In the genomic region with DNA sequence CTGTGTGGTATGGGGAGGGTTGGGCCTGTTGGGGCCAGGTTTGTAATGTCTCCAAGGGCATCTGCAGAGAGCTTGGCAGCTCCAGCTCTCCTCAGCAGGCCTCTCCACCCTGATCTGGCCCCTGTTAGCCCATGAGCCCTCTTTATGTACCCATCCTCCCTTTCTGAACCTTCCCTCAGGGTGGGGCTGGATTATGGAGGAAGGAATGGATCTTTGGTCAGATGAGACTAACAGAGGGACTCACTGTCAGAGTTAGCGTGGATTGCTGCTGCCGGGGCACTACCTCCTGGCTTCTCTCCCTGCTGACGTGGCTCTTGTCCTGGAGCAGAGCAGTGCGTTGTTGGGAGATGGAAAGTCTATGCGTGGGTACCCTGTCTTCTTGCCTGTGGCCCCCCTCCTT, we compare ENCODE assay signal across 37 mouse cellular contexts. TPM values are rescaled to one million over a fixed set of nuclear protein-coding genes. Genes with fewer than 3 reads are reported as not detected.
A peak's percentile ranks its signal among the peaks of the same experiment; 100 is the strongest.
DNase-seq lines count a peak whose midpoint lies in the region; ATAC-seq and TF ChIP-seq lines count a peak whose summit lies in the region.
"Had no signal": no experiment of that assay in that cellular context is flagged by ENCODE, and none has a peak within 500 bp of the region (broad histone marks: within the 10 kb centered on the region; RNA-seq: fewer than 3 reads in every experiment).

No protein-coding gene starts in this region.

- H3K4me3 ChIP-seq in forebrain, embryonic 13.5 days, result no peak overlapping the region
- H3K4me3 ChIP-seq in forebrain, postnatal 0 days (ENCODE audit: low read depth, low read length), result no peak overlapping the region
- H3K4me3 ChIP-seq in hindbrain, embryonic 13.5 days, result no peak overlapping the region
- no peak overlapping the region for H3K4me3 ChIP-seq in hindbrain, embryonic 16.5 days (ENCODE audit: low read length)
- H3K4me3 ChIP-seq in kidney, embryonic 16.5 days (ENCODE audit: low read length), result no peak overlapping the region
- H3K4me3 ChIP-seq in neural tube, embryonic 13.5 days, result no peak overlapping the region
- H3K4me3 ChIP-seq in neural tube, embryonic 15.5 days (replicated peaks), result no peak overlapping the region
- H3K4me3 ChIP-seq: erythroblast, embryonic 14.5 days; heart, embryonic 15.5 days; liver, embryonic 15.5 days; lung, embryonic 15.5 days had no signal

- ATAC-seq in forebrain, embryonic 13.5 days, result 0 out of 2 replicates have a peak, but pooled peaks have one; percentile 16
- no peak for ATAC-seq in forebrain, postnatal 0 days
- no peak for ATAC-seq in hindbrain, embryonic 13.5 days (ENCODE audit: low FRiP score)
- ATAC-seq in hindbrain, embryonic 16.5 days, result no peak
- ATAC-seq in kidney, embryonic 16.5 days (ENCODE audit: low FRiP score, low TSS enrichment), result no peak; the same call in 1 of the 2 replicates
- ATAC-seq in neural tube, embryonic 13.5 days (ENCODE audit: low read depth), result no peak
- no peak for ATAC-seq in neural tube, embryonic 15.5 days (ENCODE audit: low FRiP score)

- no peak for DNase-seq in forebrain, postnatal 0 days
- peak; percentile 53 to 61 for DNase-seq in kidney, postnatal 36 days
- DNase-seq: adrenal gland, adult 8-10 months; cerebellum, adult 2 months; heart, postnatal 36 days; layer of hippocampus, postnatal 36 days; liver; right cerebral cortex, postnatal 4 days had no signal

- no peak overlapping the region for H3K27ac ChIP-seq in forebrain, embryonic 13.5 days
- no peak overlapping the region for H3K27ac ChIP-seq in forebrain, postnatal 0 days (ENCODE audit: low read depth, low read length)
- H3K27ac ChIP-seq in hindbrain, embryonic 13.5 days, result no peak overlapping the region
- no peak overlapping the region for H3K27ac ChIP-seq in hindbrain, embryonic 16.5 days (ENCODE audit: low read depth, low read length)
- no peak overlapping the region for H3K27ac ChIP-seq in kidney, embryonic 16.5 days (ENCODE audit: low read length)
- no peak overlapping the region for H3K27ac ChIP-seq in neural tube, embryonic 13.5 days (replicated peaks)
- no peak overlapping the region for H3K27ac ChIP-seq in neural tube, embryonic 15.5 days (replicated peaks)
- H3K27ac ChIP-seq: heart, embryonic 15.5 days; hindbrain, embryonic 14.5 days; kidney, postnatal 0 days; liver, embryonic 15.5 days; lung, embryonic 15.5 days had no signal

- H3K36me3 ChIP-seq in forebrain, embryonic 13.5 days (ENCODE audit: poor library complexity, severe bottlenecking), result peaks cover 40% of the 10 kb centered on the region
- peaks cover 18% of the 10 kb centered on the region; the same call in 1 of the 2 replicates for H3K36me3 ChIP-seq in forebrain, postnatal 0 days (ENCODE audit: insufficient read depth)
- H3K36me3 ChIP-seq in hindbrain, embryonic 13.5 days, result peaks cover 34% of the 10 kb centered on the region
- H3K36me3 ChIP-seq in hindbrain, embryonic 16.5 days (ENCODE audit: control insufficient read depth, insufficient read depth, low read length), result peaks cover 16% of the 10 kb centered on the region; the same call in 1 of the 2 replicates
- peaks cover 31% of the 10 kb centered on the region for H3K36me3 ChIP-seq in kidney, embryonic 16.5 days (ENCODE audit: insufficient read depth, low read length)
- H3K36me3 ChIP-seq in neural tube, embryonic 13.5 days, result peaks cover 30% of the 10 kb centered on the region
- peaks cover 15% of the 10 kb centered on the region for H3K36me3 ChIP-seq in neural tube, embryonic 15.5 days

- H3K4me2 ChIP-seq in forebrain, embryonic 13.5 days, result no peak overlapping the region
- H3K4me2 ChIP-seq in forebrain, postnatal 0 days (ENCODE audit: low read depth), result no peak overlapping the region
- no peak overlapping the region for H3K4me2 ChIP-seq in hindbrain, embryonic 13.5 days
- H3K4me2 ChIP-seq in hindbrain, embryonic 16.5 days (ENCODE audit: low read length), result no peak overlapping the region
- H3K4me2 ChIP-seq in kidney, embryonic 16.5 days (replicated peaks; ENCODE audit: low read depth, low read length), result no peak overlapping the region
- no peak overlapping the region for H3K4me2 ChIP-seq in neural tube, embryonic 13.5 days
- no peak overlapping the region for H3K4me2 ChIP-seq in neural tube, embryonic 15.5 days
- H3K4me2 ChIP-seq: heart, embryonic 15.5 days; hindbrain, embryonic 14.5 days; liver, embryonic 15.5 days; lung, embryonic 15.5 days; midbrain, embryonic 11.5 days had no signal

- H3K4me1 ChIP-seq in forebrain, embryonic 13.5 days, result no peaks in the 10 kb centered on the region
- H3K4me1 ChIP-seq in forebrain, postnatal 0 days (ENCODE audit: insufficient read depth), result no peaks in the 10 kb centered on the region
- no peaks in the 10 kb centered on the region for H3K4me1 ChIP-seq in hindbrain, embryonic 13.5 days (replicated peaks)
- no peaks in the 10 kb centered on the region for H3K4me1 ChIP-seq in hindbrain, embryonic 16.5 days (ENCODE audit: control insufficient read depth, insufficient read depth, low read depth, low read length)
- 0 out of 2 replicates have a peak, but pooled peaks cover 2% of the 10 kb centered on the region for H3K4me1 ChIP-seq in kidney, embryonic 16.5 days (ENCODE audit: insufficient read depth, low read length)
- no peaks in the 10 kb centered on the region for H3K4me1 ChIP-seq in neural tube, embryonic 13.5 days (replicated peaks)
- no peaks in the 10 kb centered on the region for H3K4me1 ChIP-seq in neural tube, embryonic 15.5 days

- no peak overlapping the region for H3K9ac ChIP-seq in forebrain, embryonic 13.5 days
- H3K9ac ChIP-seq in forebrain, postnatal 0 days, result no peak overlapping the region
- H3K9ac ChIP-seq in hindbrain, embryonic 13.5 days, result peak overlapping the region; percentile 49; the same call in 1 of the 2 replicates
- H3K9ac ChIP-seq in hindbrain, embryonic 16.5 days (ENCODE audit: low read depth, low read length), result no peak overlapping the region
- no peak overlapping the region for H3K9ac ChIP-seq in kidney, embryonic 16.5 days (replicated peaks; ENCODE audit: low read length)
- H3K9ac ChIP-seq in neural tube, embryonic 13.5 days, result 0 out of 2 replicates have a peak overlapping the region, but pooled peaks have one; percentile 8
- no peak overlapping the region for H3K9ac ChIP-seq in neural tube, embryonic 15.5 days (replicated peaks)
- H3K9ac ChIP-seq: heart, embryonic 15.5 days; hindbrain, embryonic 14.5 days; liver, embryonic 15.5 days; lung, embryonic 15.5 days had no signal

- 89% methylated on average over 5 of the region's 5 CpGs for WGBS in forebrain, embryonic 13.5 days
- WGBS in forebrain, postnatal 0 days, result 90% methylated on average over 5 of the region's 5 CpGs
- WGBS in hindbrain, embryonic 13.5 days, result 92% methylated on average over 5 of the region's 5 CpGs
- 81% methylated on average over 5 of the region's 5 CpGs for WGBS in hindbrain, embryonic 16.5 days
- 95% methylated on average over 5 of the region's 5 CpGs for WGBS in kidney, embryonic 16.5 days
- WGBS in neural tube, embryonic 13.5 days, result 90% methylated on average over 5 of the region's 5 CpGs
- WGBS in neural tube, embryonic 15.5 days, result 84% methylated on average over 5 of the region's 5 CpGs

- no peaks in the 10 kb centered on the region for H3K9me3 ChIP-seq in forebrain, embryonic 13.5 days (replicated peaks)
- no peaks in the 10 kb centered on the region for H3K9me3 ChIP-seq in forebrain, postnatal 0 days (ENCODE audit: low read length)
- no peaks in the 10 kb centered on the region for H3K9me3 ChIP-seq in hindbrain, embryonic 13.5 days
- H3K9me3 ChIP-seq in hindbrain, embryonic 16.5 days (ENCODE audit: control insufficient read depth, low read length), result no peaks in the 10 kb centered on the region
- no peaks in the 10 kb centered on the region for H3K9me3 ChIP-seq in kidney, embryonic 16.5 days (ENCODE audit: low read length)
- H3K9me3 ChIP-seq in neural tube, embryonic 13.5 days, result no peaks in the 10 kb centered on the region
- no peaks in the 10 kb centered on the region for H3K9me3 ChIP-seq in neural tube, embryonic 15.5 days (replicated peaks)
- H3K9me3 ChIP-seq: G1E; heart, embryonic 15.5 days; liver, embryonic 15.5 days; lung, embryonic 15.5 days had no signal

- TF ChIP-seq CTCF in forebrain, postnatal 0 days (IDR thresholded peaks at IDR 0.05; ENCODE audit: low read depth), result no peak

- no peaks in the 10 kb centered on the region for H3K27me3 ChIP-seq in forebrain, embryonic 13.5 days
- no peaks in the 10 kb centered on the region for H3K27me3 ChIP-seq in forebrain, postnatal 0 days (ENCODE audit: insufficient read depth, low read length)
- H3K27me3 ChIP-seq in hindbrain, embryonic 13.5 days, result no peaks in the 10 kb centered on the region
- no peaks in the 10 kb centered on the region for H3K27me3 ChIP-seq in hindbrain, embryonic 16.5 days (replicated peaks; ENCODE audit: control insufficient read depth, insufficient read depth, low read length)
- H3K27me3 ChIP-seq in kidney, embryonic 16.5 days (ENCODE audit: insufficient read depth, low read length), result no peaks in the 10 kb centered on the region
- no peaks in the 10 kb centered on the region for H3K27me3 ChIP-seq in neural tube, embryonic 13.5 days
- no peaks in the 10 kb centered on the region for H3K27me3 ChIP-seq in neural tube, embryonic 15.5 days (replicated peaks)
- H3K27me3 ChIP-seq: CH12.LX; heart, embryonic 15.5 days; liver, embryonic 15.5 days; lung, embryonic 15.5 days had no signal

RNA-seq across cellular contexts. Expression of a gene that starts 15.8 kb away (rescaled TPM):
- polyA plus RNA-seq in forebrain, embryonic 13.5 days (2015; fragmentation: Nextera tagmentation; extraction: Ambion mirVana), result 0.08 and 0.13 TPM in 2 replicates
- total RNA-seq in forebrain, postnatal 0 days (2014; rRNA removed), result 0.08 and 0.48 TPM in 2 replicates
- polyA plus RNA-seq in forebrain, postnatal 0 days (2015; fragmentation: Nextera tagmentation; extraction: Ambion mirVana), result 0.10 TPM in 1 of 2 replicates, not detected in the other
- 0.22 TPM in 1 of 2 replicates, not detected in the other for polyA plus RNA-seq in hindbrain, embryonic 13.5 days (2015; fragmentation: Nextera tagmentation; extraction: Ambion mirVana)
- polyA plus RNA-seq in hindbrain, embryonic 16.5 days (2015; fragmentation: Nextera tagmentation; extraction: Ambion mirVana), result 0.08 TPM in 1 of 2 replicates, not detected in the other
- polyA plus RNA-seq in kidney, embryonic 16.5 days (2015; fragmentation: Nextera tagmentation; extraction: Ambion mirVana), result not detected in 2 replicates
- not detected in 2 replicates for polyA plus RNA-seq in neural tube, embryonic 13.5 days (2015; fragmentation: Nextera tagmentation; extraction: Ambion mirVana)
- not detected in 2 replicates for polyA plus RNA-seq in neural tube, embryonic 15.5 days (2015; fragmentation: Nextera tagmentation; extraction: Ambion mirVana)
- total RNA-seq: adrenal gland, adult 8-10 months; CH12.LX; gastrocnemius, adult 8-10 months; layer of hippocampus, postnatal 36 days; monocyte, adult 5-6 weeks had no signal
- polyA plus RNA-seq: C2C12; erythroblast, embryonic 14.5 days; forebrain, embryonic 11.5 days; G1E; heart, embryonic 15.5 days; hindbrain, embryonic 14.5 days; intestine, embryonic 14.5 days; limb, embryonic 11.5 days; liver, embryonic 15.5 days; lung, embryonic 15.5 days; midbrain, embryonic 11.5 days had no signal

RNA-seq across cellular contexts. Expression of a gene that starts 18.3 kb away (rescaled TPM):
- 25.5 and 30.6 TPM in 2 replicates for polyA plus RNA-seq in forebrain, embryonic 13.5 days (2015; fragmentation: Nextera tagmentation; extraction: Ambion mirVana)
- 63.3 and 75.7 TPM in 2 replicates for total RNA-seq in forebrain, postnatal 0 days (2014; rRNA removed)
- 25.3 and 28.1 TPM in 2 replicates for polyA plus RNA-seq in forebrain, postnatal 0 days (2015; fragmentation: Nextera tagmentation; extraction: Ambion mirVana)
- 31.0 and 34.0 TPM in 2 replicates for polyA plus RNA-seq in hindbrain, embryonic 13.5 days (2015; fragmentation: Nextera tagmentation; extraction: Ambion mirVana)
- polyA plus RNA-seq in hindbrain, embryonic 16.5 days (2015; fragmentation: Nextera tagmentation; extraction: Ambion mirVana), result 34.5 and 38.2 TPM in 2 replicates
- polyA plus RNA-seq in kidney, embryonic 16.5 days (2015; fragmentation: Nextera tagmentation; extraction: Ambion mirVana), result 88.9 and 91.9 TPM in 2 replicates
- 28.8 and 32.4 TPM in 2 replicates for polyA plus RNA-seq in neural tube, embryonic 13.5 days (2015; fragmentation: Nextera tagmentation; extraction: Ambion mirVana)
- 34.0 and 46.2 TPM in 2 replicates for polyA plus RNA-seq in neural tube, embryonic 15.5 days (2015; fragmentation: Nextera tagmentation; extraction: Ambion mirVana)

RNA-seq across cellular contexts. Expression of a gene that starts 22.8 kb away (rescaled TPM):
- polyA plus RNA-seq in forebrain, embryonic 13.5 days (2015; fragmentation: Nextera tagmentation; extraction: Ambion mirVana), result not detected in 2 replicates
- 0.31 and 0.95 TPM in 2 replicates for total RNA-seq in forebrain, postnatal 0 days (2014; rRNA removed)
- 0.12 TPM in 1 of 2 replicates, not detected in the other for polyA plus RNA-seq in forebrain, postnatal 0 days (2015; fragmentation: Nextera tagmentation; extraction: Ambion mirVana)
- polyA plus RNA-seq in hindbrain, embryonic 13.5 days (2015; fragmentation: Nextera tagmentation; extraction: Ambion mirVana), result not detected in 2 replicates
- polyA plus RNA-seq in hindbrain, embryonic 16.5 days (2015; fragmentation: Nextera tagmentation; extraction: Ambion mirVana), result 0.13 TPM in 1 of 2 replicates, not detected in the other
- polyA plus RNA-seq in kidney, embryonic 16.5 days (2015; fragmentation: Nextera tagmentation; extraction: Ambion mirVana), result not detected in 2 replicates
- not detected in 2 replicates for polyA plus RNA-seq in neural tube, embryonic 13.5 days (2015; fragmentation: Nextera tagmentation; extraction: Ambion mirVana)
- polyA plus RNA-seq in neural tube, embryonic 15.5 days (2015; fragmentation: Nextera tagmentation; extraction: Ambion mirVana), result not detected in 2 replicates
- total RNA-seq: adrenal gland, adult 8-10 months; CH12.LX; gastrocnemius, adult 8-10 months; gastrocnemius, postnatal 4 days; heart, postnatal 36 days; layer of hippocampus, postnatal 36 days; megakaryocyte progenitor cell, adult 5-6 weeks; monocyte, adult 5-6 weeks had no signal
- polyA plus RNA-seq: C2C12; erythroblast, embryonic 14.5 days; forebrain, embryonic 11.5 days; G1E; heart, embryonic 15.5 days; hindbrain, embryonic 14.5 days; intestine, embryonic 14.5 days; limb, embryonic 11.5 days; liver, embryonic 15.5 days; lung, embryonic 15.5 days; midbrain, embryonic 11.5 days had no signal

RNA-seq across cellular contexts. Expression of a gene that starts 42.3 kb away (rescaled TPM):
- polyA plus RNA-seq in forebrain, embryonic 13.5 days (2015; fragmentation: Nextera tagmentation; extraction: Ambion mirVana), result not detected in 2 replicates
- 0.10 TPM in 1 of 2 replicates, not detected in the other for total RNA-seq in forebrain, postnatal 0 days (2014; rRNA removed)
- polyA plus RNA-seq in forebrain, postnatal 0 days (2015; fragmentation: Nextera tagmentation; extraction: Ambion mirVana), result not detected in 2 replicates
- polyA plus RNA-seq in hindbrain, embryonic 13.5 days (2015; fragmentation: Nextera tagmentation; extraction: Ambion mirVana), result not detected in 2 replicates
- not detected in 2 replicates for polyA plus RNA-seq in hindbrain, embryonic 16.5 days (2015; fragmentation: Nextera tagmentation; extraction: Ambion mirVana)
- polyA plus RNA-seq in kidney, embryonic 16.5 days (2015; fragmentation: Nextera tagmentation; extraction: Ambion mirVana), result not detected in 2 replicates
- not detected in 2 replicates for polyA plus RNA-seq in neural tube, embryonic 13.5 days (2015; fragmentation: Nextera tagmentation; extraction: Ambion mirVana)
- not detected in 2 replicates for polyA plus RNA-seq in neural tube, embryonic 15.5 days (2015; fragmentation: Nextera tagmentation; extraction: Ambion mirVana)
- total RNA-seq: adrenal gland, adult 8-10 months; adrenal gland, postnatal 4 days; CH12.LX; gastrocnemius, adult 8-10 months; gastrocnemius, postnatal 4 days; heart, postnatal 36 days; layer of hippocampus, postnatal 36 days; left cerebral cortex, postnatal 14 days; megakaryocyte progenitor cell, adult 5-6 weeks; monocyte, adult 5-6 weeks had no signal
- polyA plus RNA-seq: C2C12; cerebellum, adult 2 months; cortical plate, adult 2 months; embryonic facial prominence, embryonic 14.5 days; erythroblast, embryonic 14.5 days; forebrain, embryonic 11.5 days; frontal cortex, adult 2 months; G1E; heart, embryonic 15.5 days; hindbrain, embryonic 14.5 days; intestine, embryonic 14.5 days; kidney, postnatal 0 days; large intestine, adult 2 months; limb, embryonic 11.5 days; liver, embryonic 15.5 days; lung, embryonic 15.5 days; midbrain, embryonic 11.5 days had no signal

RNA-seq across cellular contexts. Expression of a gene that starts 59.2 kb away (rescaled TPM):
- polyA plus RNA-seq in forebrain, embryonic 13.5 days (2015; fragmentation: Nextera tagmentation; extraction: Ambion mirVana), result 58.5 and 58.6 TPM in 2 replicates
- total RNA-seq in forebrain, postnatal 0 days (2014; rRNA removed), result 55.8 and 59.5 TPM in 2 replicates
- polyA plus RNA-seq in forebrain, postnatal 0 days (2015; fragmentation: Nextera tagmentation; extraction: Ambion mirVana), result 23.9 and 25.5 TPM in 2 replicates
- polyA plus RNA-seq in hindbrain, embryonic 13.5 days (2015; fragmentation: Nextera tagmentation; extraction: Ambion mirVana), result 53.4 and 54.6 TPM in 2 replicates
- 35.3 and 38.0 TPM in 2 replicates for polyA plus RNA-seq in hindbrain, embryonic 16.5 days (2015; fragmentation: Nextera tagmentation; extraction: Ambion mirVana)
- 45.6 and 46.3 TPM in 2 replicates for polyA plus RNA-seq in kidney, embryonic 16.5 days (2015; fragmentation: Nextera tagmentation; extraction: Ambion mirVana)
- polyA plus RNA-seq in neural tube, embryonic 13.5 days (2015; fragmentation: Nextera tagmentation; extraction: Ambion mirVana), result 44.5 and 50.0 TPM in 2 replicates
- 33.6 and 38.2 TPM in 2 replicates for polyA plus RNA-seq in neural tube, embryonic 15.5 days (2015; fragmentation: Nextera tagmentation; extraction: Ambion mirVana)

Comparison
In these comparisons a context has a peak if more than half of its experiments do, and no peak if none do; other contexts are left out.
1. H3K9ac ChIP-seq: peak in hindbrain, embryonic 13.5 days (single experiment) and neural tube, embryonic 13.5 days (single experiment); none in forebrain, embryonic 13.5 days (single experiment), forebrain, postnatal 0 days (single experiment), hindbrain, embryonic 16.5 days (single experiment), kidney, embryonic 16.5 days (single experiment) and neural tube, embryonic 15.5 days (single experiment).